Mouse (Mus musculus): Measurements from ENCODE around the gene Zfp932.
"Not testable (repeated sequence)": the region's sequence is repeated elsewhere in the genome, so short reads cannot be mapped to it uniquely, and the experiment has no call there.

Zfp932 gene

GRCm38 (mm10) chr5:109996026-109996937 lies at the start of gene Zfp932:
TSS of gene Zfp932 (plus strand) at chr5:109996521.
- DNase-seq (ENCODE audit: low spot score), result peak; percentile 67

DNA sequence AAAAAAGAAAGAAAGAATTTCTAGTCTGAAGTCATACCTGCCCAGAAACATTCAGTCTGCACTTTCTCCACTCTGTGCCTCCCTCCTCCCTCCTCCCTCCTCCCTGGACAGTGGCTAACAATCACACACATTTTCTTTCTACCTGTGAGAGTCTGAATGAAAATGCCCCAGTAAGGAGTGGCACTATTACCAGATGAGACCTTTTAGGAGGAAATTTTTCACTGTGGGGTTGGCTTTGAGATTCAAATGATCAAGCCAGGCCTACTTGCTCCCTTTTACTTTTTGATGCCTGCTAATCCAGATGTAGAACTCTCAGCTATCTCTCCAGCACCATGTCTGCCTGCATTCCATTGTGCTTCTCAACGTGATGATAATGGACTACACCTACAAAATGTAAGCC lies 46.0 kb upstream of the Zfp932 start:
- DNase-seq (ENCODE audit: low spot score), result no peak

- not testable (repeated sequence) for DNase-seq (ENCODE audit: low spot score)
Measured at GRCm38 (mm10) chr5:109980743-109981142, 15.6 kb upstream of the Zfp932 start.

DNA sequence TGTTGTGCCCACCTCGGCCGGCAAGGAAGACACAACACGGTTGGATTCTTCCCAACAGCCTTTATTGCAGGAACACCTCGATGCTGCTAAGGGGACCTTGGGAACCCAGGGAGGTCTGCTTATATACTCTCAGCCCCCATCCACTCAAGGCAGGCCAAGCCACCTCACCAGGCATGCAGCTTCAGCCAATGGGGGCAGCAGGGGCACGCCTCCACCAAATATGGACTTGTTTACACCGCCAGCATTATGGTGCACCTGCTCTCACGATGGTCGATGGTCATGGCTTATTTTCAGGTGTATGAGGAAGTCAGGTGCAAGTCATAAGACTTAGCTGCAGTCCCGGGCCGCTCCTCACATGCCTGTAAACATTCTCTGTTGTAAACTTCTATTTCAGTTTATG lies 860 bp upstream of the Zfp932 start:
- DNase-seq (ENCODE audit: low spot score), result not testable (repeated sequence)

- not testable (repeated sequence) for DNase-seq (ENCODE audit: low spot score)
Measured at GRCm38 (mm10) chr5:110015775-110016174, 19.5 kb downstream of the Zfp932 start.

- DNase-seq (ENCODE audit: low spot score), result no peak
Measured at GRCm38 (mm10) chr5:110023273-110023672, 27.0 kb downstream of the Zfp932 start.

- peak; percentile 33 for DNase-seq (ENCODE audit: low spot score)
Measured at GRCm38 (mm10) chr5:110023694-110024427, 27.5 kb downstream of the Zfp932 start.

DNA sequence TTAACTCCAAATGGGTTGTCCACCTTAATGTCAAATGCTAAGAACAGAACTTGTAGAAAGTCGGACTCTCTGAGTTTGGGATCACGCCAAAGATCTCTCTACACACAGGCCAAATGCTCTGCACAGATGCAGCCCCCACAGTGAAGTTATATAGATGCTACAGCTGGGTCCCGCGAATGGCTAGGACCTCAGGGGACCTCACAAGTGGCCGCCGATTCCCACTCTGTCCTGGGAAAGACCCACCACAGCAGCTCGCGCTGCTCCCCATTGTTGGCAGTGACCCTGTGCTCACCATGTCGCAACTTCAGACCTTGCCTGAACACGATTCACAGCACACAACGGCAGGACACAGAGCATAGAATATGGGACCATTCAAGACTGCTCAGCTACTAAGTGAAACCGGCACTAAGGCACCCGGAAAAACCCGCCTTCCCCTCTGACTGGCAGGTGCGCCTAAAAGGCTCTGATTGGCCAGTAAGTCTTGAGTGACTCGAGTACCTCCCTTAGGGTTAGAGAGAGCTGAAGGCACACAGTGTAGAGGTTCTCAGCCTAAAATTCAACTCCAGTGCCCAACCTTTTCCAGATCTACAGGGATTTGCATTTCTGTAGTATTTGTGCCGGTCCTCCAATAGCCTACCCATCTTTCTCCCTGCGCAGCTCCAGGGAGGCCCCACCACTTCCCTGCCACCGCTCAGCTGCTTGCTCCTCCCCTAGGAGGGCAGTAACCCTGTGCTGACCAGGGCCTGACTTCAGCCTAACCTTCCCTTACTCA lies 61.5 kb downstream of the Zfp932 start:
- peak; percentile 82 for DNase-seq (ENCODE audit: low spot score)
